Mouse (Mus musculus): ENCODE measurements at regions not wholly inside any gene's neighbourhood (a gene's known extent, or its start where the extent isn't known, plus 50 kb on each side); places are given as distances from the start of the nearest gene placed in this dataset.

DNA sequence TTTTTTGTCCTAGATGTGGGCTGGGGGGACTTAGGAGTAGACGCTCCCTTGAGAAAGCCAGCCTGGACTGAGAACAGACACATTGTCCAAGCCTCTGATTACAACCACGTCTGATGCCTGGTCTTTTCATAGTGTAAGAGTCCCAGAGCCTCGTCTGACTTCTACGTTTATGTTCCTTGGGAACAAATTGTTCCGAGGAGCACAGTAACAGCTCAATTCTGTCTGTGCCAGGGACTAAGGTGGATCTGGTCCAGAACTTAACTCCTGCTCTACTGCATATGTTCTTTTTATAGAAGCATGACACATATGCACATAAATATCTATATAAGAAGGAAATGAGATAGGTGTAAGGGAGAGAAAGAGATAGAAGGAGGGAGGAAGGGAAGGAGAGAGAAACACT is 537.2 kb upstream of the Kdm8 start:
- Histone ChIP-seq H3K4me2 (replicated peaks; ENCODE audit: low read depth, low read length, severe bottlenecking) (no peak overlapping the region), H3K9me3 (ENCODE audit: control insufficient read depth, low read length) (no peaks in the 10 kb centered on the region), H3K4me3 (replicated peaks; ENCODE audit: low read length) (no peak overlapping the region), H3K9ac (ENCODE audit: low read depth, low read length, severe bottlenecking) (no peak overlapping the region), H3K36me3 (ENCODE audit: control insufficient read depth, insufficient read depth, low read length) (no peaks in the 10 kb centered on the region), H3K27ac (replicated peaks; ENCODE audit: low read depth, low read length) (no peak overlapping the region), H3K27me3 (ENCODE audit: control insufficient read depth, insufficient read depth, low read length) (no peaks in the 10 kb centered on the region), H3K4me1 (ENCODE audit: control insufficient read depth, insufficient read depth, low read length) (peaks cover 5% of the 10 kb centered on the region; the same call in 1 of the 2 replicates)
- peak; percentile 33 for DNase-seq (ENCODE audit: low spot score)
- ATAC-seq (ENCODE audit: low FRiP score, low read depth), result no peak
- 40% methylated on average over 5 of the region's 5 CpGs for WGBS
- no peak for TF ChIP-seq POLR2A (IDR thresholded peaks at IDR 0.05; ENCODE audit: borderline replicate concordance, extremely low read depth, insufficient read depth, insufficient read length)

DNA sequence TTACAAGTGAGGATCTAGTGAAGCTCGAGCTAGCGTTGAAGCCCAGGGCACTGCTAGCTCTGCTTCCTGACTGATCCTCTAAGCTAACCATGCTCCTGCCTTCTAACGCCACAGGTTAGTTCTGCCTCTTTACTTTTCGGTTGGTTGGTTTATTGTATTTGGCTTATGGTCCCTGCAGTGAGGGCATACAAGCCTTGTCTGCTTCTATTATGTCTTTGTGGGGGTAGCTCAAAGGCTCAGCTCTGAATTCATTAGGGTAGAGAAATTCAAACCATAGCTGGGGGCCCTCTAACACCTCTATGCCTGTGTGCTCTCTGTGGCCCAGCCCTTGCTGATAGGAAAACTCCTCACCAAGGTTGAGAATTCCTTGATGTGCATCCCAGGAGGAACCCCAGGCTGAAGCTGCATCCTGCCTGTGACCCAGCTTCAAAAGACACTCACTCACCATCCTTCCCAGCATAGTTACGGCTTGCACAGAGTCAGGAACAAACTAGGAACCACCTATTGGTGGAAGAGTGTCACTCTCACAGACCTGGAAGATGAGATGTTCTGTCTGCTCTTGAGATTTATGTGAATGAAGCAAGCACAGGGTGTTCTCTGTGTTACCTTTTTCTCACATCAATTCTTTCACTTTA is 536.7 kb upstream of the Kdm8 start:
- TF ChIP-seq POLR2A (IDR thresholded peaks at IDR 0.05; ENCODE audit: borderline replicate concordance, extremely low read depth, insufficient read depth, insufficient read length), result no peak
- Histone ChIP-seq H3K4me3 (replicated peaks; ENCODE audit: low read length) (no peak overlapping the region), H3K36me3 (ENCODE audit: control insufficient read depth, insufficient read depth, low read length) (no peaks in the 10 kb centered on the region), H3K9ac (ENCODE audit: low read depth, low read length, severe bottlenecking) (no peak overlapping the region), H3K4me1 (ENCODE audit: control insufficient read depth, insufficient read depth, low read length) (peaks cover 5% of the 10 kb centered on the region; the same call in 1 of the 2 replicates), H3K4me2 (replicated peaks; ENCODE audit: low read depth, low read length, severe bottlenecking) (no peak overlapping the region), H3K27me3 (ENCODE audit: control insufficient read depth, insufficient read depth, low read length) (no peaks in the 10 kb centered on the region), H3K9me3 (ENCODE audit: control insufficient read depth, low read length) (no peaks in the 10 kb centered on the region), H3K27ac (replicated peaks; ENCODE audit: low read depth, low read length) (no peak overlapping the region)
- 59% methylated on average over 5 of the region's 5 CpGs for WGBS
- ATAC-seq (ENCODE audit: low FRiP score, low read depth) (no peak), DNase-seq (ENCODE audit: low spot score) (no peak)

DNA sequence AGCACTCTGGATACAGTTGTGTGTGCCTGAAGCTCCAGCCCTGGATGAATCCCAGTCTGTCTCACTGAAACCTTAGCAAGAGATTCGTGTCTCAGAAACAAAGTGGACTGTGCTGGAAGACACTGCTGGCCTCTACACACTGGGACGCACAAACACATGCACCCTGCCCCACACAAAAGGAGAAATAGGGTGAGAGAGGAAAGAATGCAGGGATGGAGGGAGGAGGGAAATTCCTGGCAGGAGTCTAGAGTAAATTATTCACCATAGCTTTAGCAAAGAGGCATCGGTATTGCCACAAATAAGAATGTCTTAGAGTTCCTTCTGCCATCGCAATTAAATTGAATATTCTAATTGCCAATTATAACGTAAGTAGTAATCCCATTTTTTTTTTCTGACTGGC is 530.4 kb upstream of the Kdm8 start:
- H3K36me3 ChIP-seq (ENCODE audit: control insufficient read depth, insufficient read depth, low read length), result no peaks in the 10 kb centered on the region
- H3K9me3 ChIP-seq (ENCODE audit: control insufficient read depth, low read length), result no peaks in the 10 kb centered on the region
- no peak for TF ChIP-seq POLR2A (IDR thresholded peaks at IDR 0.05; ENCODE audit: borderline replicate concordance, extremely low read depth, insufficient read depth, insufficient read length)
- no peak overlapping the region for H3K27ac ChIP-seq (replicated peaks; ENCODE audit: low read depth, low read length)
- H3K4me1 ChIP-seq (ENCODE audit: control insufficient read depth, insufficient read depth, low read length), result no peaks in the 10 kb centered on the region
- no peak overlapping the region for H3K4me3 ChIP-seq (replicated peaks; ENCODE audit: low read length)
- H3K4me2 ChIP-seq (replicated peaks; ENCODE audit: low read depth, low read length, severe bottlenecking), result no peak overlapping the region
- H3K27me3 ChIP-seq (ENCODE audit: control insufficient read depth, insufficient read depth, low read length), result no peaks in the 10 kb centered on the region
- WGBS, result 81% methylated on average over 5 of the region's 5 CpGs
- no peak overlapping the region for H3K9ac ChIP-seq (ENCODE audit: low read depth, low read length, severe bottlenecking)
- DNase-seq (ENCODE audit: low spot score) (no peak), ATAC-seq (ENCODE audit: low FRiP score, low read depth) (no peak)

DNA sequence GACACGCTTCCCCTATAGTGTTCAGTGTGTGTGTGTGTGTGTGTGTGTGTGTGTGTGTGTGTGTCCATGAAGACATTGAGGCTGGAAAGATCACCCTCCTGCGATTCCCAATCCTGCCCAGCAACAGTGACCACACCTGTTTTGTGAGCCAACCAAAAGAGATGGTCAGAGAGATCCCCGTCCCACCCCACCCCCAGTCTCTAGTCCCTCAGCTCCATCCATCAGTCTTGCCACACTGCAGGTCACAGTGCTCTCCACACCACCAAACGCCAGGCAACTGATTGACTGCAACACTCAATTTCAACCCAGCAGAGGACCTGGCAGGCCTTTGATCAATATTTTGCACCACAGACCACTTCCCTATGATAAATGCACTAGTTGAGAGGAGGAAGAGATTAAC is 530.0 kb upstream of the Kdm8 start:
- TF ChIP-seq POLR2A (IDR thresholded peaks at IDR 0.05; ENCODE audit: borderline replicate concordance, extremely low read depth, insufficient read depth, insufficient read length), result no peak
- no peak overlapping the region for H3K4me2 ChIP-seq (replicated peaks; ENCODE audit: low read depth, low read length, severe bottlenecking)
- ATAC-seq (ENCODE audit: low FRiP score, low read depth) (no peak), DNase-seq (ENCODE audit: low spot score) (no peak)
- H3K27me3 ChIP-seq (ENCODE audit: control insufficient read depth, insufficient read depth, low read length), result no peaks in the 10 kb centered on the region
- no peaks in the 10 kb centered on the region for H3K9me3 ChIP-seq (ENCODE audit: control insufficient read depth, low read length)
- H3K27ac ChIP-seq (replicated peaks; ENCODE audit: low read depth, low read length), result no peak overlapping the region
- no peaks in the 10 kb centered on the region for H3K4me1 ChIP-seq (ENCODE audit: control insufficient read depth, insufficient read depth, low read length)
- H3K36me3 ChIP-seq (ENCODE audit: control insufficient read depth, insufficient read depth, low read length), result no peaks in the 10 kb centered on the region
- no peak overlapping the region for H3K4me3 ChIP-seq (replicated peaks; ENCODE audit: low read length)
- 63% methylated on average over 4 of the region's 4 CpGs for WGBS
- H3K9ac ChIP-seq (ENCODE audit: low read depth, low read length, severe bottlenecking), result no peak overlapping the region

DNA sequence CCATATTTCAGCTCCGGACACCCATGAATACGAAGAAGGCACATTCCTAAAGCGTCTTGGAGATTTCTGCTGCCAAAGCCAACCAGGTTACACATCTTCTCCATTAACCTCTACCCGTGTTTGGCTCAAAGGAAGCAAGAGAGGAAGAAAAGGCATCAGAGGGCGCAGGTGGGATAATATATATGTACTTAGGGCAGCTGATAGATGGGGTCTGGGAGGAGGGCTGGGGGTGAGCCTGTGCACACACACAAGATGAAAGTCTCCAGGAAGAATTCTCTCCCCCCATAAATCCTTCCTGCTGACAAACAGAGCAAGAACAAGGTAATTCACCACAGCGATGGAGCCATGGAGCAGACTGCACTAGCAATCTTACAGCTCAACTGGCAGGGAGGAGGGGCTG is 529.5 kb upstream of the Kdm8 start:
- Histone ChIP-seq H3K4me2 (replicated peaks; ENCODE audit: low read depth, low read length, severe bottlenecking) (no peak overlapping the region), H3K9me3 (ENCODE audit: control insufficient read depth, low read length) (no peaks in the 10 kb centered on the region), H3K4me1 (ENCODE audit: control insufficient read depth, insufficient read depth, low read length) (no peaks in the 10 kb centered on the region), H3K27ac (replicated peaks; ENCODE audit: low read depth, low read length) (no peak overlapping the region), H3K9ac (ENCODE audit: low read depth, low read length, severe bottlenecking) (no peak overlapping the region), H3K36me3 (ENCODE audit: control insufficient read depth, insufficient read depth, low read length) (no peaks in the 10 kb centered on the region), H3K27me3 (ENCODE audit: control insufficient read depth, insufficient read depth, low read length) (no peaks in the 10 kb centered on the region), H3K4me3 (replicated peaks; ENCODE audit: low read length) (no peak overlapping the region)
- WGBS, result 41% methylated on average over 6 of the region's 6 CpGs
- no peak for TF ChIP-seq POLR2A (IDR thresholded peaks at IDR 0.05; ENCODE audit: borderline replicate concordance, extremely low read depth, insufficient read depth, insufficient read length)
- DNase-seq (ENCODE audit: low spot score) (no peak), ATAC-seq (ENCODE audit: low FRiP score, low read depth) (no peak)

DNA sequence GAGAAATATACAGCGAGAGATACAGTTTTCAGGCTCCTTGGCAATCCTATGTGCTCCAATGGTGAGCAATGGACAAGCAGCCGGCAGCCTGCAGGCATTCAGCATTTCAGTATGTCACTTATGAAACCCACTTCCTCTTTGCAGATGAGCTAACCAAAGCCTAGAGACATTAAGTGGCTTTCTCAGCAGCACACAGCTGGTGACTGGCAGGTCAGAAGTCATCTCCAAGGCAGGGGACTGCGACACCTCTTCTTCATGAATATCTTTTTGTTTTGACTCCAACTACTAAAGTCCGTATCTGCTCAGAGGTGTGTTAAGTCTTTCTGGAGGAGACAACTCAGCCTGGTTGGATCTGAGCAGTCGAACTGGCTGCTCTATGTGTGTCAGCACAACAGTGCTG is 528.8 kb upstream of the Kdm8 start:
- TF ChIP-seq POLR2A (IDR thresholded peaks at IDR 0.05; ENCODE audit: borderline replicate concordance, extremely low read depth, insufficient read depth, insufficient read length), result no peak

More for the DNA sequence above, 528.8 kb upstream of the Kdm8 start:
- no peaks in the 10 kb centered on the region for H3K4me1 ChIP-seq (ENCODE audit: control insufficient read depth, insufficient read depth, low read length)
- H3K27ac ChIP-seq (replicated peaks; ENCODE audit: low read depth, low read length), result no peak overlapping the region
- no peaks in the 10 kb centered on the region for H3K36me3 ChIP-seq (ENCODE audit: control insufficient read depth, insufficient read depth, low read length)
- WGBS, result 79% methylated on average over 5 of the region's 5 CpGs
- ATAC-seq (ENCODE audit: low FRiP score, low read depth) (no peak), DNase-seq (ENCODE audit: low spot score) (no peak)
- H3K27me3 ChIP-seq (ENCODE audit: control insufficient read depth, insufficient read depth, low read length), result no peaks in the 10 kb centered on the region
- H3K9me3 ChIP-seq (ENCODE audit: control insufficient read depth, low read length), result no peaks in the 10 kb centered on the region
- no peak overlapping the region for H3K4me3 ChIP-seq (replicated peaks; ENCODE audit: low read length)
- no peak overlapping the region for H3K9ac ChIP-seq (ENCODE audit: low read depth, low read length, severe bottlenecking)
- no peak overlapping the region for H3K4me2 ChIP-seq (replicated peaks; ENCODE audit: low read depth, low read length, severe bottlenecking)

All from limb, embryonic 14.5 days (tissue).